Mouse (Mus musculus) C2C12 (cell line): ENCODE data around the gene C77080.

ENCODE experiments used
- CTCF ChIP-seq: IDR thresholded peaks from one replicate; pipeline ENCODE4 v1.5.1; 2011; ENCODE audit not compliant: control insufficient read depth, insufficient read depth, insufficient read length
- MYOD1 ChIP-seq: IDR thresholded peaks from one replicate; pipeline ENCODE4 v1.6.1; 2011; ENCODE audit warnings: low read depth; ENCODE audit not compliant: control insufficient read depth, insufficient read length

DNA sequence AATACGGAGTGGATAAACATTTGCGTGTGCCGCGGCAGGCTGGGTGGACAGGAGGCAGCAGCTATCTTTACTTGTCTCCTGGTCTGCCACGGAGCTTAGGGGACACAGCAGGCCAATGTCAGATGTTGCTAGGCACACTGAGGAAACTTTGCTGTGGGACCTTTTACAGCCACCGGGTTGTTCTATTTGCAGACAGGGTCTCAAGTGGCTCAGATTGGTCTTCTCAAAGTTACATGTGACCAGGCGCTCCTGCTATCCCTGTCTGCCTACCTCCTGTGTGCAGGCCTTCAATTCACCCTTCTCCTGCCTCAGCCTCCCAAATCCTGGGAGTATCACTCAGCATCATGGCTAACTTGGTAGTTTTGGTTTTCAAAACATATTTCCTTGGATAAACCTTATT lies 34.9 kb upstream of the C77080 start:
- TF ChIP-seq MYOD1 = no peak
- no peak for TF ChIP-seq CTCF
